10 mouse cellular contexts compared by ENCODE assay signal in the genomic region with DNA sequence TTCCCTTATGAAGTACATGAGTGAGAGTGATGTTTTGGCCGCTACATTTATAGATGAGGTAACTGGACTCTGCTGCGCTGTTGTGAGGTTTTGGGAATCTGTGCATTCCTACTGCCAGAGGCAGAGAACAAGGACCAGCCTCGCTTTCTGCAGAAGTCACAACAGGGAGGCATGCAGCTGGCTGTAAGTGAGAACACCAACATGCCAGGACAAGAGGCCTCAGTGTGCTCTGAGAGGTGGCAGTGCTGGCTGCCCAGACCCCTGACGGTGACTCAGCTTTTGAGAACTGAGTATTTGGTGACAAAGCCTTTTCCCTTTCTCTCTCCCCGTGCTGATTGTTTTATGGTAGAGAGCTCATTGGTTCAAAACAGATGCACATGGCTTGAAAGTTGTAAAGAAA. TPM values are rescaled to one million over a fixed set of nuclear protein-coding genes. Genes with fewer than 3 reads are reported as not detected.
DNase-seq lines count a peak whose midpoint lies in the region; ATAC-seq and TF ChIP-seq lines count a peak whose summit lies in the region.
"Had no signal": no experiment of that assay in that cellular context is flagged by ENCODE, and none has a peak within 500 bp of the region (broad histone marks: within the 10 kb centered on the region; RNA-seq: fewer than 3 reads in every experiment).

No protein-coding gene starts in this region.

- WGBS in heart, embryonic 11.5 days (ENCODE audit: insufficient replicate concordance), result 52% methylated on average over 5 of the region's 5 CpGs
- 27% methylated on average over 5 of the region's 5 CpGs for WGBS in embryonic facial prominence, embryonic 15.5 days
- WGBS in limb, embryonic 10.5 days, result 41% methylated on average over 5 of the region's 5 CpGs
- WGBS in liver, embryonic 11.5 days, result 60% methylated on average over 5 of the region's 5 CpGs

- no peak overlapping the region for H3K4me3 ChIP-seq in heart, embryonic 11.5 days (ENCODE audit: low read depth, low read length)
- peak overlapping the region; percentile 60 for H3K4me3 ChIP-seq in E14TG2a.4 (replicated peaks; ENCODE audit: low read length)
- no peak overlapping the region for H3K4me3 ChIP-seq in embryonic facial prominence, embryonic 15.5 days (replicated peaks)
- H3K4me3 ChIP-seq in limb, embryonic 10.5 days, result no peak overlapping the region
- H3K4me3 ChIP-seq in liver, embryonic 11.5 days (ENCODE audit: low read depth, low read length), result no peak overlapping the region

- intact Hi-C loops in heart, postnatal 36 days (cut with DNase I), result no loop called here

- no peak for TF ChIP-seq CTCF in E14TG2a.4 (conservative IDR thresholded peaks at IDR 0.05; ENCODE audit: low read length)

- no peak for ATAC-seq in heart, embryonic 11.5 days (replicated peaks; ENCODE audit: insufficient number of reproducible peaks, low FRiP score, low TSS enrichment)
- no peak for ATAC-seq in embryonic facial prominence, embryonic 15.5 days (ENCODE audit: insufficient number of reproducible peaks, low FRiP score, low TSS enrichment, low read depth)
- no peak for ATAC-seq in liver, embryonic 11.5 days (replicated peaks; ENCODE audit: low FRiP score)
- ATAC-seq in inflammation-experienced regulatory T-cells, adult 6 months, result no peak

- no peaks in the 10 kb centered on the region for H3K36me3 ChIP-seq in heart, embryonic 11.5 days (ENCODE audit: control insufficient read depth, insufficient read depth, low read length)
- H3K36me3 ChIP-seq in E14TG2a.4 (ENCODE audit: insufficient read depth, low read length), result no peaks in the 10 kb centered on the region
- no peaks in the 10 kb centered on the region for H3K36me3 ChIP-seq in embryonic facial prominence, embryonic 15.5 days
- no peaks in the 10 kb centered on the region for H3K36me3 ChIP-seq in limb, embryonic 10.5 days
- H3K36me3 ChIP-seq in liver, embryonic 11.5 days (ENCODE audit: control insufficient read depth, insufficient read depth, low read length), result no peaks in the 10 kb centered on the region

- no peak overlapping the region for H3K27ac ChIP-seq in heart, embryonic 11.5 days (ENCODE audit: low read depth, low read length)
- no peak overlapping the region for H3K27ac ChIP-seq in embryonic facial prominence, embryonic 15.5 days (replicated peaks)
- H3K27ac ChIP-seq in limb, embryonic 10.5 days, result peak overlapping the region; percentile 72; the same call in 1 of the 2 replicates
- H3K27ac ChIP-seq in liver, embryonic 11.5 days (ENCODE audit: low read depth, low read length), result no peak overlapping the region

- no peak for DNase-seq in heart, postnatal 36 days
- peak; percentile 43 for DNase-seq in limb, embryonic 10.5 days (ENCODE audit: low spot score)
- no peak for DNase-seq in yolk sac, embryonic 10.5 days (ENCODE audit: low spot score)
- no peak for DNase-seq in liver, embryonic 11.5 days (ENCODE audit: low spot score)
- DNase-seq: gastrocnemius, postnatal 25 days; thymus, postnatal 14 days had no signal

- H3K9me3 ChIP-seq in heart, embryonic 11.5 days (replicated peaks; ENCODE audit: control insufficient read depth, low read length), result no peaks in the 10 kb centered on the region
- no peaks in the 10 kb centered on the region for H3K9me3 ChIP-seq in E14TG2a.4 (ENCODE audit: low read length)
- no peaks in the 10 kb centered on the region for H3K9me3 ChIP-seq in embryonic facial prominence, embryonic 15.5 days (replicated peaks)
- H3K9me3 ChIP-seq in limb, embryonic 10.5 days (replicated peaks), result no peaks in the 10 kb centered on the region
- H3K9me3 ChIP-seq in liver, embryonic 11.5 days (ENCODE audit: control insufficient read depth, low read length), result no peaks in the 10 kb centered on the region

- H3K9ac ChIP-seq in heart, embryonic 11.5 days (ENCODE audit: low read depth, low read length), result no peak overlapping the region
- H3K9ac ChIP-seq in embryonic facial prominence, embryonic 15.5 days, result no peak overlapping the region
- H3K9ac ChIP-seq in liver, embryonic 11.5 days (ENCODE audit: low read depth, low read length), result no peak overlapping the region

- no peaks in the 10 kb centered on the region; the same call in 1 of the 2 replicates for H3K27me3 ChIP-seq in heart, embryonic 11.5 days (ENCODE audit: control insufficient read depth, insufficient read depth, low read length)
- H3K27me3 ChIP-seq in E14TG2a.4 (ENCODE audit: insufficient read depth, low read length), result peaks cover 34% of the 10 kb centered on the region
- no peaks in the 10 kb centered on the region for H3K27me3 ChIP-seq in embryonic facial prominence, embryonic 15.5 days
- H3K27me3 ChIP-seq in limb, embryonic 10.5 days (ENCODE audit: low read depth, poor library complexity, severe bottlenecking), result no peaks in the 10 kb centered on the region
- H3K27me3 ChIP-seq in liver, embryonic 11.5 days (replicated peaks; ENCODE audit: control insufficient read depth, insufficient read depth, low read length), result peaks cover 16% of the 10 kb centered on the region

- no peaks in the 10 kb centered on the region for H3K4me1 ChIP-seq in heart, embryonic 11.5 days (ENCODE audit: control insufficient read depth, insufficient read depth, low read length)
- H3K4me1 ChIP-seq in E14TG2a.4 (replicated peaks; ENCODE audit: low read depth, low read length), result peaks cover 31% of the 10 kb centered on the region
- peaks cover 32% of the 10 kb centered on the region for H3K4me1 ChIP-seq in embryonic facial prominence, embryonic 15.5 days
- H3K4me1 ChIP-seq in limb, embryonic 10.5 days, result peaks cover 53% of the 10 kb centered on the region
- no peaks in the 10 kb centered on the region for H3K4me1 ChIP-seq in liver, embryonic 11.5 days (replicated peaks; ENCODE audit: control insufficient read depth, insufficient read depth, low read length)

- H3K4me2 ChIP-seq in heart, embryonic 11.5 days, result peak overlapping the region; percentile 61
- H3K4me2 ChIP-seq in embryonic facial prominence, embryonic 15.5 days (replicated peaks), result peak overlapping the region; percentile 56
- H3K4me2 ChIP-seq in liver, embryonic 11.5 days, result no peak overlapping the region

RNA-seq across cellular contexts. Expression of gene Scml4, which starts 4.5 kb away (rescaled TPM):
- polyA plus RNA-seq in heart, embryonic 11.5 days (2014; fragmentation: Nextera tagmentation; extraction: Ambion mirVana), result 0.92 and 1.7 TPM in 2 replicates
- total RNA-seq in heart, postnatal 36 days (2021), result 1 to 10 TPM; 1.3 to 1.4 TPM
- polyA plus RNA-seq in embryonic facial prominence, embryonic 15.5 days (2015; fragmentation: Nextera tagmentation; extraction: Ambion mirVana), result 1.1 and 1.3 TPM in 2 replicates
- polyA plus RNA-seq in limb, embryonic 10.5 days (2016; fragmentation: Nextera tagmentation; extraction: Ambion mirVana), result 0.13 and 0.16 TPM in 2 replicates
- polyA plus RNA-seq in liver, embryonic 11.5 days (2014; fragmentation: Nextera tagmentation; extraction: Ambion mirVana), result 0.16 and 0.40 TPM in 2 replicates
- 10 to 100 TPM; 14.0 to 48.5 (median 47.5) TPM for polyA plus RNA-seq in inflammation-experienced regulatory T-cells, adult 6 months (2017; shearing (Covaris generic))
